Mouse (Mus musculus) hindbrain, embryonic 10.5 days (tissue): ENCODE measurements around the gene Clmn. TPM values are rescaled to one million over a fixed set of nuclear protein-coding genes. Genes with fewer than 3 reads are reported as not detected.
A peak's percentile ranks its signal among the peaks of the same experiment; 100 is the strongest.
"Not testable (repeated sequence)": the region's sequence is repeated elsewhere in the genome, so short reads cannot be mapped to it uniquely, and the experiment has no call there.

Experiments used
- DNase-seq: peaks from one replicate; pipeline ENCODE4 v3.0.0-alpha.2; 2017; ENCODE audit warnings: low spot score
- H3K27ac ChIP-seq: fragments of 300-500 bp; sonication (generic); 2 replicates; pipeline ENCODE4 v1.5.1; 2016; ENCODE audit warnings: mild to moderate bottlenecking, moderate library complexity
- H3K27me3 ChIP-seq: fragments of 300-500 bp; sonication (generic); 2 replicates; pipeline ENCODE4 v1.6.1; 2016; ENCODE audit warnings: mild to moderate bottlenecking; ENCODE audit not compliant: poor library complexity, insufficient read depth, severe bottlenecking
- H3K36me3 ChIP-seq: fragments of 300-500 bp; sonication (generic); 2 replicates; pipeline ENCODE4 v1.6.1; 2016; ENCODE audit warnings: mild to moderate bottlenecking, moderate library complexity
- H3K4me1 ChIP-seq: fragments of 300-500 bp; sonication (generic); replicated peaks from 2 replicates; pipeline ENCODE4 v1.6.1; 2016; ENCODE audit warnings: mild to moderate bottlenecking
- H3K4me3 ChIP-seq: fragments of 300-500 bp; sonication (generic); 2 replicates; pipeline ENCODE4 v1.5.1; 2016; ENCODE audit warnings: mild to moderate bottlenecking, moderate library complexity
- H3K9me3 ChIP-seq: fragments of 300-500 bp; sonication (generic); 2 replicates; pipeline ENCODE4 v1.6.1; 2016; ENCODE audit warnings: mild to moderate bottlenecking, moderate library complexity
- WGBS: fragments of 180-500 bp; shearing (Covaris S2); methylation state at CpG from one replicate; pipeline ENCODE4 v1.1.7; 2016; 5-methylcytosine and 5-hydroxymethylcytosine counted together
- polyA plus RNA-seq: library from polyadenylated mRNA; unstranded; fragments of >200 nt; fragmentation: Nextera tagmentation; extraction: Ambion mirVana; gene quantifications from 2 replicates; pipeline ENCODE4 v1.2.1, GENCODE M21; 2016

Clmn gene
- polyA plus RNA-seq, 1 experiment from 2014 or later: 2.7 TPM

DNA sequence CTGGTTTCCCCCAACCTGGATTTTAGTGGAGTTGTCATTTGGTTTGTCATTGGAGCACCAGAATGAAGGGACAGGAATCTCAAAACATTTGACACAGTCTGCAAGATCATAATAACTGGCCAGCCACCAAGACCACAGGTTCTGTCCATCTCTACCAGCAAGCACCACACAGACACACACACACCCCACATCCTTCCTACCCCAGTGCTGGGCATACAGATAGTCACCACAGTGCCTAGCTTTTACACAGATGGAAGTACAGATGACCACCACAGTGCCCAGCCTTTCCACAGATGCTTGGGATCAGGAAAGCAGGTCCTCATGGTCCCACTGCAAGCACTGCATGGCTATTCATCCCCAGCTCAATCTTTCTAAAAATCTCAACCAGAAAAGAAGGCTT, 131.7 kb downstream of the Clmn start:
- Histone ChIP-seq H3K4me3 (no peak overlapping the region), H3K4me1 (peaks cover 72% of the 10 kb centered on the region), H3K27ac (no peak overlapping the region), H3K36me3 (peaks cover 58% of the 10 kb centered on the region), H3K9me3 (no peaks in the 10 kb centered on the region), H3K27me3 (peaks cover 15% of the 10 kb centered on the region; the same call in 1 of the 2 replicates)
- no peak for DNase-seq

DNA sequence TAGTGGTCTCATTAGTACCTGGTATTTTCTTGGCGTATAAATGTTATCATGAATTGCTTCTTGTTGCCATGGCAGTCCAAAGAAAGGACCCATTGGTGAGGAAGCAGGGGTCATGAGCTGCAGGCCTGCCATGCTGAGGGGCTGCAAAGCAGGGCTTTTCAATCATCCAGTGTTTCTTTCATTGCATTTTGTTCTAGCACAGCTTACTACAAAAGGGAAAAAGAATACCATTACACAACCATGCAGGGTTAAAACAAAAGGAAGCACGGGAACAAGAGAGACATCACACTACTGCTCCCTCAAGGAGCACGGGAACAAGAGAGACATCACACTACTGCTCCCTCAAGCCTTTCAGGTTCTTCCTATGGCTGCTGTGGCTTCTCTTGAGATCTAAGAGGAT, 133.1 kb downstream of the Clmn start:
- H3K27ac ChIP-seq: no peak overlapping the region
- H3K9me3 ChIP-seq: no peaks in the 10 kb centered on the region
- peak; percentile 48 for DNase-seq
- peaks cover 62% of the 10 kb centered on the region for H3K4me1 ChIP-seq
- peaks cover 15% of the 10 kb centered on the region; the same call in 1 of the 2 replicates for H3K27me3 ChIP-seq
- 26% methylated on average over 3 of the region's 3 CpGs for WGBS
- H3K36me3 ChIP-seq: peaks cover 65% of the 10 kb centered on the region
- no peak overlapping the region for H3K4me3 ChIP-seq

DNA sequence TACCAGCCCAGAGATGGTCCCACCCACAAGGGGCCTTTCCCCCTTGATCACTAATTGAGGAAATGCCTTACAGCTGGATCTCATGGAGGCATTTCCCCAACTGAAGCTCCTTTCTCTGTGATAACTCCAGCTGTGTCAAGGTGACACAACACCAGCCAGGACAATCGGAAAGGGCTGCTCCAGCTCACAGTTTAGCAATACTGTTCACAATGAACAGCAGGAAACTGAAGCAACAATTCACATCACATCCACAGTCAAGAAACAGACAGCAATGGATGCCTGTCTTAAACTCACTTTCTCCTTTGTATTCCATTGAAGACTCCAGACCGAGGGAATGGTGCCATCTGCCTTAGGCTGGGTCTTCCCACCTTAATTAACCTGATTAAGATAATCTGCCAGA, 138.4 kb downstream of the Clmn start:
- not testable (repeated sequence) for H3K4me3 ChIP-seq, H3K4me1 ChIP-seq, H3K27me3 ChIP-seq, H3K27ac ChIP-seq, H3K9me3 ChIP-seq, DNase-seq
- 77% methylated on average over 2 of the region's 2 CpGs for WGBS
- peaks cover 96% of the 10 kb centered on the region for H3K36me3 ChIP-seq

DNA sequence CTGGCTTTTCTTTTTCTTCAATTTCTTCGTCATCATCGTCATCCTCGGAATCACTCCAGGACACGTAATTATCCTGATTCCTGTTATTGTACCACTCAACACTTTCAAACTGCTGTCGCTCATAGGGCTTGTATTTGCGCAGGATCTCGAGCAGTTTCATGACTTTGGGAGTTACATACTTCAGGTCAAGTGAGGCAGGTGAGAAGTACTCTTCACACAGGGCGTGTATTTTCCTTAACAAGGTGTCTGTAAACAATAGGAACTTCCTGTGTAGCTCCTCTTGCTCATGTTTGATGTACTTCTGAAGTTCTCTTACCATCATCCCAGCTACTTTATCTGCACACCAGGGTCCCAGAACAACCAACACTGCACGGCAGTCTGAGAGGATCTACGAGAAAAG, 142.8 kb downstream of the Clmn start:
- H3K4me1 ChIP-seq: no peaks in the 10 kb centered on the region
- WGBS: 93% methylated on average over 10 of the region's 10 CpGs
- no peak for DNase-seq
- peaks cover 83% of the 10 kb centered on the region for H3K36me3 ChIP-seq
- no peak overlapping the region for H3K4me3 ChIP-seq
- no peak overlapping the region for H3K27ac ChIP-seq
- H3K27me3 ChIP-seq: no peaks in the 10 kb centered on the region
- no peaks in the 10 kb centered on the region for H3K9me3 ChIP-seq

DNA sequence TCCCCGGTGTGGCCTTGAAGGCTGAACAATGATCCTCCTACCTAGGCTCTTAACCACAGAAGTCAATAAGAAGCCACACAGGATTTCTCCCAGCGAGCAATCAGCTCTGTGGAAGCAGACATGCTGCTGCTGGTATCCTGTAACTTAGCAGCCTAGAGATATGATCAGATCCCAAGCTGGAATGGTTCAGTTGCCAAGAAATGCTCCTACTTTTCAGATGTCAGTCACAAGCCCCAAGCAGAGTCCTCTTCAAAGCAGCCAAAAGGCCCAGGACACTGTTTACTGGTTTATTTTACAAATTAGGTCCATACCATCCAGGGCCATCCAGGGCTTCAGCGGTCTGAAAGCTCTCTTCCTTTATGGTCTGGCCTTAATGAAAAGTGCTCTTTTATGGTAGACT, 143.9 kb downstream of the Clmn start:
- no peak overlapping the region for H3K4me3 ChIP-seq
- peaks cover 83% of the 10 kb centered on the region for H3K36me3 ChIP-seq
- no peak for DNase-seq
- H3K27ac ChIP-seq: no peak overlapping the region
- H3K27me3 ChIP-seq: no peaks in the 10 kb centered on the region
- WGBS: 92% methylated on average over 3 of the region's 3 CpGs
- no peaks in the 10 kb centered on the region for H3K9me3 ChIP-seq
- H3K4me1 ChIP-seq: no peaks in the 10 kb centered on the region

DNA sequence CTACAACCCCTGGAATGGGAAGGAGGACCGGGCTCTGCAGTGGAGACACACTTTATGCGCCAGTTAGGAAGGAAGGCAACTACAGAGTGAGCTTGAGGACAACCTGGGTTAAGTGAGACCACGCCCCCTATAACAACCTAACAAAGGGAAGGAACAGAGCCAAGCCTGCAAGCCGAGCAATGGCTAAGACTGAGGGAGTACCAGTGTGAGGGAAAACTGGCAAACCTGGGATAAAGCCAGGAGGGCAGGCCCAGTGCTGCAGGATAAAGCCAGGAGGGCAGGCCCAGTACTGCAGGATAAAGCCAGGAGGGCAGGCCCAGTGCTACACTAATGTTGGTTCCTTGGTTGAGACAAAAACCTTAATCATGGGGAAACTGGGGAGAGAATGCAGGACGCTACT, 145.9 kb downstream of the Clmn start:
- H3K36me3 ChIP-seq: peaks cover 85% of the 10 kb centered on the region
- no peaks in the 10 kb centered on the region for H3K27me3 ChIP-seq
- no peak overlapping the region for H3K4me3 ChIP-seq
- no peaks in the 10 kb centered on the region for H3K9me3 ChIP-seq
- no peaks in the 10 kb centered on the region for H3K4me1 ChIP-seq
- WGBS: 87% methylated on average over 5 of the region's 5 CpGs
- DNase-seq: no peak
- H3K27ac ChIP-seq: no peak overlapping the region

DNA sequence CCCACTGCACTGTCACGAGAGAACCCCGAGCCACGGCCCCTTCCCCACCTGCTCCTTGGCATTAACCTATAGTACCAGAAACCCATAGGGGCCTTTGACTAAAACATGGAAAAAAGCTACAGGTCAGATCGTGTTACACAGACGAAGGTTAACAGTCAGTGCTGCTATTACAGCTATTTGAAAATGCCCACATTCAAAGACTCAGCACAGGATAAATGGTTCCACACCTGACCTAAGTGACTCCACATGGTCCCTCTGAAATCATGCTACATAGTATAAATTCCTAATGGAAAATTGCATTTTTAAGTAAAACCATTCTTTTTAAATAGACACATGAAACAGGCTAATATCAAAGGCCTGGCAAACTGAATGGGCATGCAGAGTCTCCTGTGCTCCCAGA, 148.5 kb downstream of the Clmn start:
- 83% methylated on average over 5 of the region's 5 CpGs for WGBS
- H3K27ac ChIP-seq: no peak overlapping the region
- no peaks in the 10 kb centered on the region for H3K4me1 ChIP-seq
- H3K36me3 ChIP-seq: peaks cover 85% of the 10 kb centered on the region
- H3K9me3 ChIP-seq: no peaks in the 10 kb centered on the region
- no peaks in the 10 kb centered on the region for H3K27me3 ChIP-seq
- DNase-seq: no peak
- no peak overlapping the region for H3K4me3 ChIP-seq

DNA sequence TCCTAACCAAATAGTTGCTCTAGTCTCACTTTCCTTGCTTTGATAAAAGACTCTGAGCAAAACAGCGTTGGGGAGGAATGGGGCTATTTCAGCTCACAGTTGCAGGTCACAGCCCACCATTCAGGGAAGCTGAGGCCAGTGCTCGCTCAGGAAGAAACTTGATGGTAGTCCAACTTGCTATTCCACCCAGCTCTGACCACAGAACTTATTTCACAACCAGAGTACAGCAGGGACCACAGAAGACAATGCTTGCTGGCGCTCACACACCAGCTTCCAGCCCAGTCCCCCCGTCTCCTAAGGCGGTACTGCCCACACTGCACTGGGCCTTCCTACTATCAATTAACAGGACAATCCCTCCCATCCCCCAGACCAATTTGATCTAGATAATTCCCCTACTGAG, 149.4 kb downstream of the Clmn start:
- 89% methylated on average over 5 of the region's 5 CpGs for WGBS
- Histone ChIP-seq H3K4me1 (no peaks in the 10 kb centered on the region), H3K27me3 (no peaks in the 10 kb centered on the region), H3K9me3 (no peaks in the 10 kb centered on the region), H3K4me3 (no peak overlapping the region), H3K27ac (no peak overlapping the region), H3K36me3 (peaks cover 86% of the 10 kb centered on the region)
- DNase-seq: no peak

Other genes with a start within 250 kb of the Clmn start
- gene Dicer1, start 113.1 kb downstream of the Clmn start, polyA plus RNA-seq: 39.1 and 40.5 TPM in 2 replicates
- 0.09 and 0.15 TPM in 2 replicates for gene Syne3, start 144.7 kb upstream of the Clmn start, polyA plus RNA-seq
- 230 and 235 TPM in 2 replicates for gene Glrx5, start 167.6 kb upstream of the Clmn start, polyA plus RNA-seq